Mouse (Mus musculus): ENCODE data around the gene Trio.

- no peak for TF ChIP-seq CTCF (IDR thresholded peaks at IDR 0.05; ENCODE audit: low read depth, low read length)
- TF ChIP-seq POLR2A (IDR thresholded peaks at IDR 0.05; ENCODE audit: borderline replicate concordance, low read depth, low read length): no peak
Observed at GRCm38 (mm10) chr15:27862949-27863348, 162.7 kb downstream of the Trio start.
